Mouse (Mus musculus) kidney, adult 2 months (tissue): Measurements from ENCODE around the gene Rbfox3.

Experiments used
- CTCF ChIP-seq: fragments of 200-500 bp; conservative IDR thresholded peaks from 2 replicates; pipeline ENCODE4 v1.5.1; 2011; ENCODE audit warnings: low read depth, mild to moderate bottlenecking, control low read depth, low read length, moderate library complexity, mixed read lengths; ENCODE audit not compliant: insufficient read depth, insufficient read length
- POLR2A ChIP-seq: fragments of 200-500 bp; IDR thresholded peaks from one replicate; pipeline ENCODE4 v1.6.1; 2011; ENCODE audit warnings: low read depth, low read length, control low read depth

GRCm38 (mm10) chr11:118459536-118459935, 451.9 kb downstream of the Rbfox3 start:
- TF ChIP-seq CTCF (no peak), POLR2A (no peak)
